Mouse (Mus musculus) lung, postnatal 36 days (tissue): ENCODE data around the gene Gpx8.

Experiments
- DNase-seq: peaks from one replicate; pipeline ENCODE4 v3.0.0; 2022; ENCODE audit warnings: mixed read lengths

The Gpx8 gene

DNA sequence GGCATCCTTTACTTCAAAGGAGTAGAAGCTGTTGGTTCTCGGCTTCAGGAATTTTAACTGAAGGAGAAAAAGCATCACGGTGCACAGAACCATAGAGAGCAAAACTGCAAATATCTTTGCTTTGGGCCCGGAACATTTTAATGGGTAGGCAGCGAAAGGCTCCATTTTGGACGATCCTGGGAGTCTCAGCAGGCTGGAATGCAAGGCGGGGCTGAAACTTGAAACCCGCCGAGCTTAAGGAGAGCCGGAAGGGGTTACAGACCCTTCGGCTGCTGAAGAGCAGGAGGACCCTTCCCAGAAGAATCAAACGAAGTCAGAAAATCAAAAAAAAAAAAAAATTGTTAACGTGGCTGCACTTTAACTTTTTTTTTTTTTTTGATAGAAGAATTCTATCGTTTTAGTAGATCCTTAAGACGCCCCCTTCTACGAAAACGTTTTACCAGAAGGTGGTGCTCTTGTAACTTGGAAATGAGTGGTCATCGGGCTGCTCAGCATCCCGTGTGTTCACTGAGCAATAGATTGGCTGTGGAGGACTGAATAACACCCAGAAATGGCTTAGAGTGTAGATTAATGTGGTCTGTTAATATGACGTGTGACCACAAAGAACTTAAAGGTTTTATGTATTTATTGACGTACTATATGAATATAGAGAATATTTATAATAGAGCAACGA is at the start of gene Gpx8:
Gene Gpx8, minus strand, starts transcription at position 200 of the 673 bp plus-strand sequence.
- peak; percentile 75 for DNase-seq

DNA sequence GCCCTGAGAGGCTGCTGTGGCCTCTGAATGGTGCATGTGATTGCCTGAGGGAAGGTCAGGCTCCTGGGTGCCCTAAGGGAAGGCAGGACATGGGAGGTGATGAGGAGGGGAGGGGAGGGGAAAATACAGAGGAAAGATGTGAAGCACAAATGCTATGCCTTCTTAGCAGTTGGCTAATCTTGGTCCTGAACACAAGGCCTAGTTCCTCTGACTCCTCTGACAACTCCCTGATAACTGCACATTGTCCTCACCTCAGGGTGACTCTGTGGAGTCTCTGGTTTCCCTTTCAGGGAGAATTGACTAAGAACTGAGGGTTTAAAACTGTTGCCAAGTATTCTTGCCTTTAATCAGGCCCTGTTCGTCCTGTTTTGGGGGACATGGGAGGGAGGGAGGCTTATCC is 48.4 kb upstream of the Gpx8 start:
- no peak for DNase-seq

DNA sequence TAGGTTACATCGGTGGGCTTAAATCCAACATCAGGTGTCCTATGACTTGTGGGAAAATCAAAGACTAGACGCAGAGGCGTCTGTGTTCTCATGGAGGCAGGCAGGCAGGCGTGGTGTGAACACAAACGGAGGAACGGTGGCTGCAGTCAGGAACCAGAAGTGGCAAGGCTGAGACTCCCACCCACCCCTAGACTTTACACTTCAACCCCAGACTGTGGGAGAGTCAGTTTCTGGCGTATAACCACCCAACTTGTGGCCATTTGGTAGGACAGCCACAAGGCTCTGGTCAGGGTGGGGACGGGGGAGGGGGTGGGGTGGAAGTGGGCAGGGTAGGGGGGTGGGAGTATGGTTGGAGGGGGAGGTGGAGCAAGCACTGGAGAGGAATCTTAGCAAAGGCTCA is 44.3 kb upstream of the Gpx8 start:
- no peak for DNase-seq

DNA sequence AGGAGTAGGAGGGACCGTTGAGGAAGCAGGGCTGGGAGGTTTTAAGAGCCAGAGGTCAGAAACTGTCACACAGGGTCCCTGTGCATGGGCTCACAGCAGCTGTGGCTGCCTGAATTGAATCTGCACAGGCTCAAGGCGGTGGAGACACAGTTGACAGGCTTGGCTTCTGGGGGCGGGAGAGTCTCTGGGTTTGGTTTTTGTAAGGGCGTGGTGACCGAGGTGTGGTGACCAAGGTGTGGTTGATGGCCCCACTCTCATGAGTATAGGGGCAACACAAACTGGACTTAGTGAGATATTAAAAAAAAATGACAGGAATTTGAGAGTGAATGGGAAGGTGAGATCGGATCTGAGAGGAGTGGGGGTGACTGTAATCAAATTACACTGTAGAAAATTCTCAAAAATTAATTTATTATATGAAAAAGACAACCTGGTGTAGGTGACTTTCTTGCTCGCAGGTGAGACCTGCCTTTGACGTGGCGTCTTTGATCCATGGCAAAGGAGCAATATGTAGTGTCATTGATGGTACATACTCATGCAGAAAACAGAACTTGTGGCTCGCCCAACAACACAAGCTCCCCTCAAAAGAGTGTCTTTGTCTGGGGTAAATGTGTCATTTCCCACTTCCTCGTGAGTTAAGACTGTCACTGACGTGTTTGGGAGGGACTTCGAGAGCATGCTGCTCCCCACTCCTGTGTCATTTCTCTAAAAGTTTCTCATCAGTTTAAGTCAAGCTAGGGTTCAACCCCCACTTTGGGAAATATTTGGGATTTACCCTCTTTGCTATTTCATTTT is 41.2 kb upstream of the Gpx8 start:
- DNase-seq: no peak

DNA sequence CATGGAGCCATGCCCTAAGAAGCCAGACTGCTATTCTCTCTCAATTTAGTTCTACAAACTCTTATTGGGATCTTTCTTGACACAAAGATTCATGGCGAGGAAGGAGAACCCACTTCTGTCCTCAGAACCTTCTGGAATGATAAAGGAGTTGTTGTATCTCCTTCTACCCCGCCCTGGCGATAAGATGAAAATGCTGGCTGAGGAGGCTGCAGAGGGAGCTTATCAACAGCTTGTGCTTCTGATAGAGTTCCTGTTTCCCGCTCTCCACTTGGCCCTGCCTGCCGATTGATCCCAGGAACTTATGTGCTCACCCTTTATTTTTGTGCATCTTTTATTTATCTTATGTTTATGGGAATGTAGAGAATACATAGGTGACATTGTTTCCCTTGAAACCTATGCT is 38.5 kb upstream of the Gpx8 start:
- no peak for DNase-seq

DNA sequence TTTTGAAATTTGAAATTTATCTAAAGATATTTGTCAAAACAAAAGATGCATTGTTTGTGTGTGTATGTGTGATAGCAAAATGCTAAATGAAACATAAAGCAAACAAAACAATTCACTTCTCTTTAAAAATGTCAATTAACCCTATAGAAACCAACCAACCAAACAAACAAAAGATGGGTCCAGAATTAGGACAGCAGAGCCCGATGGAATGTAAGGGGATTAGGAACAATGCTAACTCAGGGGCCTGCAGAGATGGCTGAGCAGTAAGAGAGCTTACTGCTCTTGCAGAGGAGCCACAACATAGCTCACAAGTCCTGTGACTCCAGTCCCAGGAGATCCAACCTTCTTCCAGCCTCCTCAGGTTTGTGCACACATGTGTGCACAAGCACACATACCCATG is 35.9 kb upstream of the Gpx8 start:
- DNase-seq: no peak

DNA sequence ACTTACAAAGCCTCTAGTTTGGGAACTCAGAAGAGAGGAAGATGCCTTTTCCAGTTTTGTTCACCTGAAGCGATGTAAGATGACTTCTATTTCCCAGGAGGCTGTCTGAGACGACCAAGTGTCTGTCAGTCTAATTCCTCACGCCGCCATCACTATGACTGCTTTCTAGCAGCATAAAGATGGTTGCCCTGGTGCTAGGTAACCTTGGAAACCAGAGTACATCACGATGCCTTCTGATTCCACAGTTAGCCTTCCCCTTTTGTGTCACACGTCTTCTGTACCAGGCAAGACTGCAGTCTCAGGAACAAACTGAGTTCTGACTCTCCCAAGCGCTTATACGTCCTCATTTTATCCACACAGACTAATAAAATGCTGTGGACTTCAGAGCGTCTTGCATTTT is 32.8 kb upstream of the Gpx8 start:
- DNase-seq: no peak

DNA sequence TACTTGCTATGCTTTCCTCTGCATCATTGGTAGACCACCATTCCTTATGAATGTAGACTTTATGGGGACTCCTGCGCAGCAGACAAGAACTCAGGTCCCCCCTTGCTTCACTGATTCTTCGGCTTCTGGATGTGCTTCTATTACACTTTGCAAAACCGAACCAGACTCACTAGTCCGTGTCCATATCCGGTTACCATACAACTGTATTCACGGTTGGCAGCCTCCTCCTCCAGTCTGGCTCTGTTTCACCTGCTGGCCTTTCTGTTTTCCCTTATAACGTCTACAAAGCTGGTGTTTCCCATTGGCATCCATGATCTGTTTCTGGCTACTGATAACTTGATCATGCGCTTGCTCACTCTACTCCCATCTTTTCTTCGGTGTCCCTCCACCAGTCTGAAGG is 18.3 kb upstream of the Gpx8 start:
- no peak for DNase-seq

DNA sequence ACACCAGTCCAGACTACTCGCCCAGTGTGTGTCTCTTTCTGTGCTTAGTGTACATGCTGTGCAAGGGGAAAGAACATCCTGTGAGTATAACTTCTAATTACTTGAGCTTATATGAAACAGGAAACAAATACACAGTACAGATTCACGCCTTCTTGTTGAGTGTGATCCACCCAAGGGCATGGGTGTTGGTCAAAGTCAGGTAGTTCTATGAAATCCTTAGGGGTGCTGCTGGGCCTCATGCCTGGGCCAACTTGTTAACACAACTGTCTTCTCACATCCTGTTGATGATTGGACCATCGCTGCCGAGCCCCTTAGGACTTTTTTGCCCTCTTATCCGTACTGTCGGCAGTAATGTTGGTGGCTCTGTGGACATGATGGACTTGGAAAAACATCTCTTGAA is 15.5 kb upstream of the Gpx8 start:
- no peak for DNase-seq

DNA sequence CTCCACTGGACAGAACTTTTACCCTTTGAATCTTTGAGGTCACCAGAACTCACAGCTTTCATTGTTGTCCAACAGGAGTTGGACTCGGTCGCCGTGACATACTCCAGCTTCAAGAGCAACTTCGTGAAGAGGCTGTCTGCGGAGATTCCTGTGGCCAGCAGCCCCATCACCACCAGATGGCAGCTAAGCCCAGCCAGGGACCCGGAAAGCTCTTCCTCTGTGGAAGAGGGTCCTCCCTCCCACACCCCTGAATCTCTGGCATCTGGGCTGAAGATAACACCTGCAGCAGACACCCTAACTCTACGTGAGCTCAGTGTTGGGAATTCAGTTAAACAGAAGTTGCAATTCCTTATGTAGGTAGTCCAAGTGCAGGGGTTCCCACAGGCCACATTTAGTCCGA is 9.6 kb upstream of the Gpx8 start:
- no peak for DNase-seq

DNA sequence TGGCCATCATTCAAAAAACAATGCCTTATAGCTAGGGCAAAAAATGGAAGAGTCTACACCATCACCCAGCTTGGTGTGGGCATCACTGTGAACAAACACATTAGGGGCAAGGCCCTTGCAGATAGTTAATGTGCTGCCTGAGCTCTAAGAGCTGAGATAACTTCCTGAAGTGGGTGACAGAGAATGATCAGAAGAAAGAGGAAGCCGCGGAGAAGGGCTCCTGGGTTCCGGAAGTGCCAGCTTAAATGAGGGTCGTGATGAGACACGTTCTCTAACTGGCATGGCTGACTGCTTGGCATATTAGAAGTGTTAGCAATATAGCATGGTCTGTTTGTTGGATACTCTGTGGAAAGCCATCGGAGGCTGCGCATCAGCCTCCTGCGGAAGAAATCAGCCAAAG is 8.0 kb upstream of the Gpx8 start:
- no peak for DNase-seq

DNA sequence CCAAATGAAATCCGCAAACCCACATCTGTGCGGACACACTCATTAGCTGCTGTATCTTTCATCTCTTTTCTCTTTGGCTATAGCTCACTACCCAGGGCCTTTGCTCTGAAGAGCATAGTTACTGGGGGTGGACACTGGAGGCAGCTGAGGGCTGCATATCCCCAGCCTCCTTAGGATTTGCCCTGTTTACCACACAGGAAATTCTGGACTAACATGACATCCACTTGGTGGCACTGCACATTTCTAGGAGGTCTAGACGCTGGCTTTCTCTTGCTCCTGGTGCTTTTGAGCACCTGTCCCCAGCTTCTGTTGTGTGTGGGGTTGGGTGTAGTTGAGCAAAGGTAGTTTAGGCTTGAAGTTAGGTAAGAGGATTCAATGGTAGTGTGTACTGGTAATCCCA is 1.4 kb upstream of the Gpx8 start:
- DNase-seq: no peak

DNA sequence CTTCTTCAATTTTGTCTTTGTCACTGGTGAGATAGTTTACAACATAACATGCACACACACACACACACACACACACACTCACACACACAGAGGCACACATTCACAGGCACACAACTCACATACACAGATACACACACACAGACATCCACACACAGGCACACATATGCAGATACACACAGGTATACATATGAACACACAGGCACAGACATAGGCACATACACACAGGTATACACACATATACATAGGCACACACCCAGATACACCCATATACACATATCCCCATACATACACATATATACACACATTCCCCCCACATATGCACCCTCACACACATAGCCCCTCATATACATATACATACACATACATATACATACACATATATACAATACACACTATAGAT is 808 bp upstream of the Gpx8 start:
- no peak for DNase-seq

DNA sequence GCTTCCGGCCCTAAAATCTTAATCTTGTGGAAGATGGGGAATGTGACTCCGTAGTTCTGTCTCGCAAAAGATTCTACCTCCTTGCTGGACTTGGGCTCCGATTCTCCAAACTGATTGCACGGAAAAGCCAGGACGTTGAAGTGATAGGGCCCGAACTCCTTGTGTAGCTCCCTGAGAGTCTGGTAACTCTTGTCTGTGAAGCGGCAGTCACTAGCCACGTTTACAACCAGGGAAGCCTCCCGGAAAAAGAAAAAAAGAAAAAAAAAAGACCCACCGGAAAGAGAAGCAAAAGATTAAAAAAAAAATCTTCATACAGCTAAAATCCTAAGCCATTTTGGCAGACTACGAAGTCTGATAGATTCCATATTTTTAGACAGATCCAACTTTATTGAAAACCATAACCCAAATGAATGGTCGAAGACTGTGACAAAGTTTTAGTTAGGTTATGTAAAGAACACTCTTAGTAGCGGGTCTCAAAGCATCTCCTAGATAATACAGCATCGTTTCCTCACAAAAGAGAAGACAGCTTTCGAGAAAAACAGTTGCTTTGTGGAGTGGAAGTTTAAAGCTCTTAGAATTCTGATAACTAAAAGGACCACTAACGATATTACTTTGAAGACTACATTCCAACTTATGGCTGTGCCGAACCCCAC is 626 bp downstream of the Gpx8 start:
- no peak for DNase-seq

DNA sequence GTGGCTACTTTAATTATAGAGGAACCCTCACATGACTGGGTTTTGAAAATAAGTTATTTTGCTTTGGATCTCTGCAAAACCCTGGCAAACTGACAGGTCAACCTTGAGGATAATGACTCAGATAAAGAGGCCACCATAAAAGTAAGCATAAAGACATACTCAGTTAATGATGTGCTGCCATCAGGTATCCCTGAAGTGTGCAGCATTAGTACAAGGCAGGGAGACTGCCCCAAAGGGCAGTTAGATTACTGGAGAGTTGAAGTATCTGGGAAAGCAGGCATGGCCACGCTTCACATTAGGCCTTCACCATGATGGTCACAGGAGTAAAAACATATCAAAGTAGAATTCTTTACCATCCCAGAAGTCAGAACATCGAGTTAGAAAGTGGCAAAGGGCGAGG is 1.3 kb downstream of the Gpx8 start:
- DNase-seq: no peak

DNA sequence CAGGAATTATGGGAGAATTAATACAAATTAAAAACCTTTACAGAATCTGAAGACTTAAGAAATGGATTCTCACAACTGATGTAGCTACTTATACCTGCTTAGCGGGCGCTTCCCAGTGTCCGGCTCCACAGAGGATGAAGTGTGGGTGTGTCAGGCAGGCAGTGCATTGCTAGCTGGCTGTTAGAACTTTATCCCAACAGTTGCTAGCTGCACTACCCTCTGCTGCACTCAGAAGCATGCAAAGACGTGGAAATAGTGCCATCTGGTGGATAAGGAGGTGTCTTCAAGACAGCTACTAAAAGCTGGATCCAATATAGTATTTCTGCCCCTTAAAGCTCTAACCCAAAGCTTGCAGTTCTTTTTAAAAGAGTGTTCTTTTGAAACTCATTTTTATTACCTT is 10.4 kb downstream of the Gpx8 start:
- peak; percentile 94 for DNase-seq

DNA sequence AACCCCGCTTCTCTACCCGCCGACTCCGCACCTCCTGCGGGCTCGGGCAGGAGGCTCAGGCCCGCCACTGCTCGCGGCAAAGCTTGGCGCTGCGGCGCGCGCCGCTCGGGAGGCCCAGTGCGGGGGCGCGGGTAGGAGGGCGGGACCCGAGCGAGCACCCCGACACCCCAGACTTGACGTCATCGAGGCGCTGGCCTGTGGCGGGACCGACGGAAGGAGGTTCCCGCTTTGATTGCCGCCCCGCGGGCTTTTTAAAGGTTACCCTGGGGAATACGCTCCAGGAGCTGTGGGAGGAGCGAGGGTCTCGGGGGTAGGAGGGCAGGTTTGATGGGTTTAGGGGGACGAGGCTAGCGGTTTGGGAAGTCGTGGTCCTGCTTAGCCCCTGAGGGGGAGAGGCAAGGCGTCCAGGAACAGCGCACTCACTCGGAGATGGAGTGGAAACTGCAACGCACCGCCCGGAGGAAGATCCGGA is 11.2 kb downstream of the Gpx8 start, which contains the start of gene Cdc20b:
Gene Cdc20b, plus strand, starts transcription at position 162 of the 472 bp plus-strand sequence.
- DNase-seq: peak; percentile 62

DNA sequence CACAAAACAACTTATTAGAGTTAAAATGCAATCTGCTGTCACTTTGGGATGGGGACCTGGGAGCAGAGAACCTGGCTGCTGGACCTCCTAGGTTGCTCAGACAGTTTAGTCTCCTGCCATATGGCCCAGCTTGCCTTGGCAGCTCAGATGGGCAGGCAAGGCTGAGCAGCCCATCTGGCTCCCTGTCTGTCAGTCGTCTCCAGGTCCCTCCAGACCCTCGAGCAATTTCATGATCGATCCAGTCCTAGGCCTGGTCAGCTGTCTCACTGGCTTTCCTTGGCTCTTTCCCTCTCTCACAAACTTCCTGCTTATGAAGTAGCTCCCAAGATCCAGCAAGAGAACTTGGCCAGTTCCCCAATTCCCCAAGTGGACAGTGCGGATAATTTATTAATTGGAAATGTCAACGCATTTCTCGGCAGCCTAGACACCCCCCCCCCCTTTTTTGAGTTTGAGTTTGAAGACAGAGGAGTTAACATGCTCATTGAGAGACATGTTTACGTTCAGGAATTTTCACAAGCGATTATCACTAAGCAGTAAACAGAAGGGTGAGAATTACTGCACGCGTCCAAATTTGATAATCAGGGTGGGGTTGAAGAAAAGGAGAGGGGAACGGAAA is 11.8 kb downstream of the Gpx8 start:
- no peak for DNase-seq

DNA sequence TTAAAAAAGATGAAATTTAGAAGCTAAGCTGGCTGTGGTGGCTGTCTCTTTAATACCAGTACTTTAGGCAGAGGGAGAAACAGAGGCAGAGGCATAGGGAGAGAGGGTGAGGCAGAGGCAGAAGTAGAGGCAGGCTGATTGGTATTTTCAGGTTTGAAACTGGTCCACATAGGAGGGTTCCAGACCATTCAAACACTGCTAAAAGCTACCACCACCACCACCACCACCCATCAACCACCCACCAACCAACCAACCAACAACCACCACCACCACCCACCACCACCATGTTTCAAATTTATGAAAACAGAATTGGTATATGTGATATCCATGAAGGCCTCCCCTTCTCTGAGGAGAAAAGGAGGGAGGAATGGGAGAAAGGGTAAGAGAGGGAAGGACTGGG is 13.4 kb downstream of the Gpx8 start:
- DNase-seq: no peak

DNA sequence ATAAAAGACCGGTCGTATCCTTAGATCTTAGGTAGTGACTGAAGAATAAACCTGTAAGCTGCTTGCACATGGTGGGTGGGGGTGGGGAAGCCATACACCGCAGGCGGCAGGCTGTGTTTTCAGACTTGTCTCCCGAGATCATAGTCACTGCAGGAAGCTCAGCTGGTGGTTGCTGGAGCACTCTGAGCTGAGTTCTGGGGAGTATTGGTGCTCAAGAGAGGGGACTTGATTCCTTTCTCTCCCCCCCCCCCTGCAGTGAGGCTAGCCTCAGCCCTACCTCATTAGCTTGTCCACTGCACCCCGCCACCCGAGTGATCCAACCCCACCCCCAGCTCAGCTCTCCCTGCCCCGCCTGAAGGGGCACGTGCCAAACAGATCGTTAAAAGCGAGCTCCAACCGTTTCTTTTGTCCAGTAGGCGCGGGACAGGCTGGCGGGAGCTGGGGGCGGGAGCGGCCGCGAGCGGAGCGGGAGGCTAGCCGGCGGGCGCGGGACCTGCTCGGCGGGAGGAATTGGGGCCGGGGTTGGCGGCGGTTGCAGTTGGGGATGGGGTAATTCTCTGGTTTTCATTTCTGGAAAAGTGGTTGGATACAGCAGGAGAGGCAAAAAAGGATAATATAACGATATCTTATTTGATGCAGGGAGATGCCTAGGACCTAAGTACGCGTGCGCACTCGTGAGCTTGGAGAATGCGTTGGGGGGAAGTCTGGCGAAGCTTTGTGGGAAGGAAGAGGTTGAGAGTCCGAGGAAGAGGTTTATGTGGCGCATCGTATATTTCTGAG is 14.2 kb downstream of the Gpx8 start:
- DNase-seq: no peak

DNA sequence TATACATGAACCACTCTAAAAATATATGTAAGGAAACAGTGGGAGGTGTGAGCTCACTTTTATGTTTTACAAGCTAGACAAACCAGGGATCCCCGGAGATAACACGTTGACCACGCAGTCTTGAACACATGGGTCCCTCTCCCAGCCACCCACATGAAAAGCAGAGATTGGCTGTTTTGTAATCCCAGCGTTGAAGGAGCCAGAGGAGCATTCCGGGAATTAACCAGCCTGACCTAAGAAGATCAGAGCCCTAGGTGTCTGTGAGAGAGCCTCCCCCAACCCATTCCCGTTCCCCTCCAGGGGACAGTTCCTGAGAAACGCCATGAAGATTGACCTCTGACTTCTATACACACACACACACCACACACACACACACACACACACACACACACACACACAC is 14.9 kb downstream of the Gpx8 start:
- DNase-seq: no peak

DNA sequence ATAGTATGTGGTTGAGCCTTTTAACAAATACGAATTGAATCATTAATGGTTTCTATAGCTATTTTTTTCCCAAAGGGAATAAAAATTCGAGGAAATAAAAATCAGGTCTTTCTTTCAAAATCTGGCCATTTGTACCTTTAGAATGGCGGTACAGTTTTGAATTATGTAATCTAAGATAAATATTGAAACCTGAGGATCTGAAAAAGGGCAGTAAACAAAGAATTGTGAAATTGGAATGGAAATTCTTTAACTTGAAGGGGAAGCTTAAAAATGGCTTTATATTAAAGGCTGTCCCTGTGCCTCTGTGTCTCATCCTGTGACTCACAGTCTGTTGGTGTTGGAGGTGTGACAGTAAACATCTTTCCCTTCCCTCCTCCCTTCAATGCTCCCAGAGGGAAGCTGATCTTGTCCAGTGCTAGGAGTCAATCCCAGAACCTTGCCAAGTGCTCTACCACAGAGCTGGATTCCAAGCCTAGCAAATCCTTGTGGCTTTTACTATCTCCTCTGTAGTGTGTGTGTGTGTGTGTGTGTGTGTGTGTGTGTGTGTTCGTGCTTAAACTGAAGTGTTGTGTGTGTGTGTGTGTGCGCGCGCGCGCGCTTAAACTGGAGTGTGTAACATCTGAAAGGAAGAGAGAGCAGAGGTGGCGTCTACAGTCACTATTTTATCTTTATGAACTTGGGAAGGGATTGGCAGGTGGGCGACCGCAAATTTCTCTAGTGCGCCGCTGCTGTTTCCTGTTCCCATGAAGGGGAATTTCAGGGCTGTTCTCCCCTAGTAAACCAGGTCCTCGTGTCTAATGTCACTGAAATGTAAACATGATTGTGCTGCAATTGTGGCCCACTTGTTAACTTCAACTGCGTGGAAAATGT is 22.7 kb downstream of the Gpx8 start:
- DNase-seq: no peak
